Mouse (Mus musculus): Measurements from ENCODE around the gene Psma6.

DNA sequence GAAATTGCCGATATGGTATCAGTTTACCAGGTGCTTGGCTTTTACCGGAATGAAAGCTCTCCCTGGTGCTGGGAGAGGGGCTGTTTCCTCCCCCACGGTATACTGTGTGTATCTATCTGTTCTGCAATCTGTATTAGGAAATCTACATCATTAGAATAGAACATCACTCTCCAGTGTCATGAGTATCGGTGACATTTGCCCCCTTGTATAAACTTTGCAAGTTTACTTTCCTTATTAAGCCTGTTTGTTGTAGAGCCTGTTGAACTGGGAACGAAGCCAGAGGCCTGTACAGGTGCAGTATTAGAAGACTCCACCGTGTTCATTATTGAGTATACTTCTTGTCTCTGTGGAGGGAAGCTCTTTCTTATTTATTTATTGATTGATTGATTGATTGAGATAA, 30.6 kb upstream of the Psma6 start:
- TF ChIP-seq CTCF (IDR thresholded peaks at IDR 0.05; ENCODE audit: borderline replicate concordance, insufficient read depth, low read depth, low read length) = no peak
- no peak for TF ChIP-seq POLR2A (IDR thresholded peaks at IDR 0.05; ENCODE audit: borderline replicate concordance, insufficient read depth, low read length)
